Mouse (Mus musculus) lung, adult 2 months (tissue): ENCODE measurements around the gene Gm20388.

Experiments
- CTCF ChIP-seq: fragments of 200-500 bp; IDR thresholded peaks from 2 replicates; pipeline ENCODE4 v1.5.1; 2011; ENCODE audit warnings: mild to moderate bottlenecking, low read length, control low read depth; ENCODE audit not compliant: insufficient read depth
- POLR2A ChIP-seq: fragments of 200-500 bp; IDR thresholded peaks from 2 replicates; pipeline ENCODE4 v1.6.1; 2011; ENCODE audit warnings: low read depth, mild to moderate bottlenecking, control low read depth, low read length, borderline replicate concordance; ENCODE audit errors: extremely low read depth

DNA sequence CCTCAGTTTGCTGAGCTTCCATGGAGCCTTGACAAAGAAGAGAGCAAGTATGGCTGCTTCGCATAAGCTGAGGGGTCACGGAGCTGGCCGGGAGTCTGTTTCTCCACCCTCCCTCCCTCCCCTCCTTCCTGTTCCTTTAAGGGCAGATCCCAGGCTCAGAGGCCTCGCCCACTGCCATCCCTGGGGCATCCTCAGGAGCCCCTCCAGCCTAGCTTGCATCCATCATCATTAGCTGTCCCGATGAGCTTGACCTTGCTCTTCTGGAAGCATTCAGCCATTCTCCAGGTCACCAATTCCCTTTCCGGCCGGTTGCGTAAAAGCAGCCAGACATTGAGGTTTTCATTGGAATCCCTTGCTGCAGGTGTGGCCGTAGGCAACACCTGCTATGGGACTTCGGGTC lies 2144.7 kb downstream of the Gm20388 start:
- TF ChIP-seq CTCF: no peak
- no peak for TF ChIP-seq POLR2A
